Mouse (Mus musculus): Measurements from ENCODE around the gene Tyw1. TPM values are rescaled to one million over a fixed set of nuclear protein-coding genes. Genes with fewer than 3 reads are reported as not detected.

Tyw1 gene
- polyA plus RNA-seq, 1 experiment: 27.7 TPM

- peaks cover 8% of the 10 kb centered on the region; the same call in 1 of the 2 replicates for H3K36me3 ChIP-seq (ENCODE audit: control insufficient read depth, insufficient read depth, low read length, poor library complexity, severe bottlenecking)
- no peak overlapping the region for H3K27ac ChIP-seq (ENCODE audit: insufficient read depth, low read length)
- H3K4me1 ChIP-seq (ENCODE audit: control insufficient read depth, insufficient read depth, low read length): no peaks in the 10 kb centered on the region
- H3K4me3 ChIP-seq (ENCODE audit: low read depth, low read length): no peak overlapping the region
- peaks cover 5% of the 10 kb centered on the region; the same call in 1 of the 2 replicates for H3K9me3 ChIP-seq (replicated peaks; ENCODE audit: control insufficient read depth, insufficient read depth, low read length, poor library complexity, severe bottlenecking)
- TF ChIP-seq CTCF (IDR thresholded peaks at IDR 0.05; ENCODE audit: low read depth, low read length) (no peak), POLR2A (IDR thresholded peaks at IDR 0.05; ENCODE audit: insufficient read depth, low read length) (no peak), EP300 (IDR thresholded peaks at IDR 0.05; ENCODE audit: insufficient read depth, low read depth, low read length) (no peak)
- no peaks in the 10 kb centered on the region for H3K27me3 ChIP-seq (ENCODE audit: control insufficient read depth, insufficient read depth, low read length, poor library complexity, severe bottlenecking)
- no peak overlapping the region for H3K9ac ChIP-seq (ENCODE audit: low read depth, poor library complexity, severe bottlenecking)
Observed at GRCm38 (mm10) chr5:130288106-130288505, 32.7 kb downstream of the Tyw1 start.

- Histone ChIP-seq H3K27me3 (ENCODE audit: control insufficient read depth, insufficient read depth, low read length, poor library complexity, severe bottlenecking) (no peaks in the 10 kb centered on the region), H3K36me3 (ENCODE audit: control insufficient read depth, insufficient read depth, low read length, poor library complexity, severe bottlenecking) (peaks cover 2% of the 10 kb centered on the region; the same call in 1 of the 2 replicates)
Observed at GRCm38 (mm10) chr5:130290242-130290641, 34.8 kb downstream of the Tyw1 start.

GRCm38 (mm10) chr5:130290775-130291174, 35.4 kb downstream of the Tyw1 start:
- no peaks in the 10 kb centered on the region for H3K27me3 ChIP-seq (ENCODE audit: control insufficient read depth, insufficient read depth, low read length, poor library complexity, severe bottlenecking)
- no peak overlapping the region for H3K27ac ChIP-seq (ENCODE audit: insufficient read depth, low read length)
- no peaks in the 10 kb centered on the region for H3K9me3 ChIP-seq (replicated peaks; ENCODE audit: control insufficient read depth, insufficient read depth, low read length, poor library complexity, severe bottlenecking)
- no peak overlapping the region for H3K4me3 ChIP-seq (ENCODE audit: low read depth, low read length)
- no peaks in the 10 kb centered on the region for H3K4me1 ChIP-seq (ENCODE audit: control insufficient read depth, insufficient read depth, low read length)
- TF ChIP-seq EP300 (IDR thresholded peaks at IDR 0.05; ENCODE audit: insufficient read depth, low read depth, low read length): no peak
- no peak for TF ChIP-seq CTCF (IDR thresholded peaks at IDR 0.05; ENCODE audit: low read depth, low read length)
- no peak for TF ChIP-seq POLR2A (IDR thresholded peaks at IDR 0.05; ENCODE audit: insufficient read depth, low read length)
- peaks cover 2% of the 10 kb centered on the region; the same call in 1 of the 2 replicates for H3K36me3 ChIP-seq (ENCODE audit: control insufficient read depth, insufficient read depth, low read length, poor library complexity, severe bottlenecking)
- H3K9ac ChIP-seq (ENCODE audit: low read depth, poor library complexity, severe bottlenecking): no peak overlapping the region

More at GRCm38 (mm10) chr5:130290242-130290641, 34.8 kb downstream of the Tyw1 start:
- Histone ChIP-seq H3K4me3 (ENCODE audit: low read depth, low read length) (no peak overlapping the region), H3K27ac (ENCODE audit: insufficient read depth, low read length) (no peak overlapping the region), H3K9ac (ENCODE audit: low read depth, poor library complexity, severe bottlenecking) (no peak overlapping the region), H3K9me3 (replicated peaks; ENCODE audit: control insufficient read depth, insufficient read depth, low read length, poor library complexity, severe bottlenecking) (no peaks in the 10 kb centered on the region), H3K4me1 (ENCODE audit: control insufficient read depth, insufficient read depth, low read length) (no peaks in the 10 kb centered on the region)
- TF ChIP-seq CTCF (IDR thresholded peaks at IDR 0.05; ENCODE audit: low read depth, low read length) (peak; percentile 53), POLR2A (IDR thresholded peaks at IDR 0.05; ENCODE audit: insufficient read depth, low read length) (no peak)

- TF ChIP-seq EP300 (IDR thresholded peaks at IDR 0.05; ENCODE audit: insufficient read depth, low read depth, low read length) (no peak), CTCF (IDR thresholded peaks at IDR 0.05; ENCODE audit: low read depth, low read length) (no peak), POLR2A (IDR thresholded peaks at IDR 0.05; ENCODE audit: insufficient read depth, low read length) (no peak)
- Histone ChIP-seq H3K9ac (ENCODE audit: low read depth, poor library complexity, severe bottlenecking) (no peak overlapping the region), H3K36me3 (ENCODE audit: control insufficient read depth, insufficient read depth, low read length, poor library complexity, severe bottlenecking) (peaks cover 8% of the 10 kb centered on the region), H3K4me1 (ENCODE audit: control insufficient read depth, insufficient read depth, low read length) (no peaks in the 10 kb centered on the region), H3K27me3 (ENCODE audit: control insufficient read depth, insufficient read depth, low read length, poor library complexity, severe bottlenecking) (no peaks in the 10 kb centered on the region), H3K27ac (ENCODE audit: insufficient read depth, low read length) (no peak overlapping the region), H3K9me3 (replicated peaks; ENCODE audit: control insufficient read depth, insufficient read depth, low read length, poor library complexity, severe bottlenecking) (no peaks in the 10 kb centered on the region), H3K4me3 (ENCODE audit: low read depth, low read length) (no peak overlapping the region)
Observed at GRCm38 (mm10) chr5:130292976-130293375, 37.6 kb downstream of the Tyw1 start.

- TF ChIP-seq CTCF (IDR thresholded peaks at IDR 0.05; ENCODE audit: low read depth, low read length) (no peak), EP300 (IDR thresholded peaks at IDR 0.05; ENCODE audit: insufficient read depth, low read depth, low read length) (no peak), POLR2A (IDR thresholded peaks at IDR 0.05; ENCODE audit: insufficient read depth, low read length) (no peak)
- Histone ChIP-seq H3K36me3 (ENCODE audit: control insufficient read depth, insufficient read depth, low read length, poor library complexity, severe bottlenecking) (peaks cover 10% of the 10 kb centered on the region), H3K27me3 (ENCODE audit: control insufficient read depth, insufficient read depth, low read length, poor library complexity, severe bottlenecking) (no peaks in the 10 kb centered on the region), H3K27ac (ENCODE audit: insufficient read depth, low read length) (no peak overlapping the region), H3K9me3 (replicated peaks; ENCODE audit: control insufficient read depth, insufficient read depth, low read length, poor library complexity, severe bottlenecking) (no peaks in the 10 kb centered on the region), H3K4me1 (ENCODE audit: control insufficient read depth, insufficient read depth, low read length) (no peaks in the 10 kb centered on the region), H3K4me3 (ENCODE audit: low read depth, low read length) (no peak overlapping the region), H3K9ac (ENCODE audit: low read depth, poor library complexity, severe bottlenecking) (no peak overlapping the region)
Observed at GRCm38 (mm10) chr5:130293941-130294340, 38.5 kb downstream of the Tyw1 start.

- H3K9ac ChIP-seq (ENCODE audit: low read depth, poor library complexity, severe bottlenecking): no peak overlapping the region
- TF ChIP-seq CTCF (IDR thresholded peaks at IDR 0.05; ENCODE audit: low read depth, low read length) (no peak), POLR2A (IDR thresholded peaks at IDR 0.05; ENCODE audit: insufficient read depth, low read length) (no peak), EP300 (IDR thresholded peaks at IDR 0.05; ENCODE audit: insufficient read depth, low read depth, low read length) (no peak)
- H3K9me3 ChIP-seq (replicated peaks; ENCODE audit: control insufficient read depth, insufficient read depth, low read length, poor library complexity, severe bottlenecking): no peaks in the 10 kb centered on the region
Observed at GRCm38 (mm10) chr5:130294598-130294997, 39.2 kb downstream of the Tyw1 start.

More at GRCm38 (mm10) chr5:130294598-130294997, 39.2 kb downstream of the Tyw1 start:
- no peak overlapping the region for H3K27ac ChIP-seq (ENCODE audit: insufficient read depth, low read length)
- no peak overlapping the region for H3K4me3 ChIP-seq (ENCODE audit: low read depth, low read length)
- peaks cover 10% of the 10 kb centered on the region for H3K36me3 ChIP-seq (ENCODE audit: control insufficient read depth, insufficient read depth, low read length, poor library complexity, severe bottlenecking)
- H3K4me1 ChIP-seq (ENCODE audit: control insufficient read depth, insufficient read depth, low read length): no peaks in the 10 kb centered on the region
- no peaks in the 10 kb centered on the region for H3K27me3 ChIP-seq (ENCODE audit: control insufficient read depth, insufficient read depth, low read length, poor library complexity, severe bottlenecking)
